Mouse (Mus musculus): ENCODE measurements at regions not wholly inside any gene's neighbourhood (a gene's known extent, or its start where the extent isn't known, plus 50 kb on each side); places are given as distances from the start of the nearest gene placed in this dataset.
A peak's percentile ranks its signal among the peaks of the same experiment; 100 is the strongest.
"Not testable (repeated sequence)": the region's sequence is repeated elsewhere in the genome, so short reads cannot be mapped to it uniquely, and the experiment has no call there.

DNA sequence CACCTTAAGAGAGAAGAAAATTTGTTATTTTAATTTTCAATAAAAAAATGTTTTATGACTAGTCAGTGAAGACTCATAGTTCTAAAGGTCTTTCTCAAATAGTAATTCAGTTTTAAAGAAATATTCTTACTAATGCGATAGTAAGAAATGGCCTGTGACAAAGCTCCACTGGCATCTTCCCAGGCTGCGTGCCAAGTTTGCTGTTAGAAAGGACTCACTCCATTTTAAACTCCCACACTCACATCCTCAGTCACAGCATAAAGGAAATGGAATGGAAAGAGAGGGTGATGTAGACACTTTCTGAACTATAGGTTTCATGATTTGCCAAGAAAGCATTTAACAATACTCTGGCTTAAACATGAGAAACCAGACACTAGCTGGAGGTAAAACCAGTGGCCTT is 436.6 kb downstream of the Mei4 start:
- 72% methylated on average over 2 of the region's 2 CpGs for WGBS
- Histone ChIP-seq H3K9ac (ENCODE audit: low read depth, low read length) (no peak overlapping the region), H3K27ac (no peak overlapping the region), H3K36me3 (ENCODE audit: insufficient read depth, low read length) (no peaks in the 10 kb centered on the region), H3K4me2 (ENCODE audit: low read length) (no peak overlapping the region), H3K27me3 (ENCODE audit: insufficient read depth, low read length) (no peaks in the 10 kb centered on the region), H3K9me3 (replicated peaks; ENCODE audit: low read length) (no peaks in the 10 kb centered on the region), H3K4me3 (replicated peaks; ENCODE audit: low read depth, low read length) (no peak overlapping the region), H3K4me1 (replicated peaks; ENCODE audit: insufficient read depth, low read length) (no peaks in the 10 kb centered on the region)
- TF ChIP-seq CTCF (IDR thresholded peaks at IDR 0.05; ENCODE audit: low read depth), result no peak
- DNase-seq (ENCODE audit: low spot score) (no peak), ATAC-seq (replicated peaks; ENCODE audit: low FRiP score, low read depth) (no peak)

DNA sequence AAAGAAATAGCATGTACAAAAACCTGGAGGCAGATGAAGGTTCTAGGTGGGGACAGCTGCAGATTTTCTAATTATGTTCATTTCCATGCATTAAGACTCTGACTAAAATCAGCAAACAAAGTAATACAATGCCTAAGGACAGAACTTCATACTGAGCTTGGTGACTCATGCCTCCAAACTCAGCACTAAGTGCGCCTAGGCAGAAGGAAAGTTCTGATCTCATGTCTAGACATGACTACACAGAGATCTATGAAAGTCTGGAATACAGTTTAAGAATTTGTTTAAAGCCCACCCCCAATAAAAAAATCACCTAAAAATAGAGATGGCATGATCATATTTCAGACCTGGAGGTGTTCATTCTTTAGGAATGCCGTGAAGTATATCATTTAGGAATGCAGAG is 442.8 kb downstream of the Mei4 start:
- Histone ChIP-seq H3K4me1 (replicated peaks; ENCODE audit: insufficient read depth, low read length) (no peaks in the 10 kb centered on the region), H3K27ac (no peak overlapping the region), H3K9me3 (replicated peaks; ENCODE audit: low read length) (no peaks in the 10 kb centered on the region), H3K4me2 (ENCODE audit: low read length) (no peak overlapping the region), H3K9ac (ENCODE audit: low read depth, low read length) (no peak overlapping the region), H3K36me3 (ENCODE audit: insufficient read depth, low read length) (no peaks in the 10 kb centered on the region), H3K4me3 (replicated peaks; ENCODE audit: low read depth, low read length) (no peak overlapping the region), H3K27me3 (ENCODE audit: insufficient read depth, low read length) (no peaks in the 10 kb centered on the region)
- no peak for ATAC-seq (replicated peaks; ENCODE audit: low FRiP score, low read depth)
- WGBS, result 83% methylated on average over 2 of the region's 2 CpGs
- DNase-seq (ENCODE audit: low spot score), result no peak
- TF ChIP-seq CTCF (IDR thresholded peaks at IDR 0.05; ENCODE audit: low read depth), result no peak

DNA sequence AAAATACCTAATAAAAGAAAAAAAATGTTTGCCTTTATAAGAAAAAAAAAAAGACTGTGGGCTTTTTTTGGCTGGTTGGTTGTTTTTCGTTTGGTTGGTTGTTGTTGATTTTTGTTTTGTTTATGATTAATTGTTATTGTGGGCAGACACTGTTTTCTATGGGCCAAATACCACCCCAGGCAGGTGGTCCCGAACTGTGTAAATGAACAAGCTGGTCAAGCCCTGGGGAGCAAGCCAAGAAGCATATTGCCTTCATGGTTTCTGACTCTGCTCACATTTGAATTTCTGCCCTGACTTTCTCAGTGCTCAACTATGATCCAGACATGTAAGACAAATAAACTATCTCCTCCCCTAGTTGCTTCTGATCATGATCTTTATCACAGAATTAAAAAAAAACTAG is 449.0 kb downstream of the Mei4 start:
- H3K4me3 ChIP-seq (replicated peaks; ENCODE audit: low read depth, low read length), result no peak overlapping the region
- ATAC-seq (replicated peaks; ENCODE audit: low FRiP score, low read depth), result no peak
- no peak overlapping the region for H3K9ac ChIP-seq (ENCODE audit: low read depth, low read length)
- DNase-seq (ENCODE audit: low spot score), result no peak
- no peak overlapping the region for H3K4me2 ChIP-seq (ENCODE audit: low read length)
- no peaks in the 10 kb centered on the region for H3K36me3 ChIP-seq (ENCODE audit: insufficient read depth, low read length)
- H3K9me3 ChIP-seq (replicated peaks; ENCODE audit: low read length), result no peaks in the 10 kb centered on the region
- H3K27ac ChIP-seq, result no peak overlapping the region
- no peaks in the 10 kb centered on the region for H3K4me1 ChIP-seq (replicated peaks; ENCODE audit: insufficient read depth, low read length)
- no peak for TF ChIP-seq CTCF (IDR thresholded peaks at IDR 0.05; ENCODE audit: low read depth)
- no peaks in the 10 kb centered on the region for H3K27me3 ChIP-seq (ENCODE audit: insufficient read depth, low read length)
- 71% methylated on average over 2 of the region's 2 CpGs for WGBS

GRCm38 (mm10) chr9:82340452-82340851 is 477.0 kb downstream of the Mei4 start:
- DNase-seq (ENCODE audit: low spot score) (no peak), ATAC-seq (replicated peaks; ENCODE audit: low FRiP score, low read depth) (no peak)
- no peaks in the 10 kb centered on the region for H3K4me1 ChIP-seq (replicated peaks; ENCODE audit: insufficient read depth, low read length)
- no peak overlapping the region for H3K4me2 ChIP-seq (ENCODE audit: low read length)
- H3K27ac ChIP-seq, result no peak overlapping the region
- H3K4me3 ChIP-seq (replicated peaks; ENCODE audit: low read depth, low read length), result no peak overlapping the region
- no peaks in the 10 kb centered on the region for H3K36me3 ChIP-seq (ENCODE audit: insufficient read depth, low read length)
- no peak for TF ChIP-seq CTCF (IDR thresholded peaks at IDR 0.05; ENCODE audit: low read depth)
- 77% methylated on average over 3 of the region's 3 CpGs for WGBS
- no peak overlapping the region for H3K9ac ChIP-seq (ENCODE audit: low read depth, low read length)
- H3K9me3 ChIP-seq (replicated peaks; ENCODE audit: low read length), result no peaks in the 10 kb centered on the region
- H3K27me3 ChIP-seq (ENCODE audit: insufficient read depth, low read length), result no peaks in the 10 kb centered on the region

GRCm38 (mm10) chr9:82350784-82351183 is 478.6 kb upstream of the Irak1bp1 start:
- H3K4me2 ChIP-seq (ENCODE audit: low read length); H3K27ac ChIP-seq; H3K9me3 ChIP-seq (replicated peaks; ENCODE audit: low read length); H3K36me3 ChIP-seq (ENCODE audit: insufficient read depth, low read length); DNase-seq (ENCODE audit: low spot score); H3K4me1 ChIP-seq (replicated peaks; ENCODE audit: insufficient read depth, low read length); H3K27me3 ChIP-seq (ENCODE audit: insufficient read depth, low read length); ATAC-seq (replicated peaks; ENCODE audit: low FRiP score, low read depth); H3K9ac ChIP-seq (ENCODE audit: low read depth, low read length); H3K4me3 ChIP-seq (replicated peaks; ENCODE audit: low read depth, low read length): not testable (repeated sequence)

DNA sequence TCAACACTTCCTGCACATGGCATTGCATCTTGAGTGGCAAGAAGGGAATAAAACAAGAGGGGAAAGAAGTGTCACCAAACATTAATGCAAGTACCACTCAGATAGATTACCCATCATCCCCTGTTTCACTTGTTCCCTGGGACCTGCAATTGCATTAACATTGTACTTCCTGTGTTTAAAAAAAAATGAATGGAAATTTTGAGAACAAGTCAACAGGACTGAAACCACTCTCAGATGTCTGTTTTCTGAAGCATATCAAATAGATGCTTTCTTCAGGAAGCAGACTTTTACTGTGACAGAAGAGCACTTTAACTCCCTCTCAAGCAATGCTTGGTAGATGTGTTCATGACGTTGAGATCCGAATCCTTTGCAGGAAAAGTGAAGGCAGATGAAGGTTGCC is 469.8 kb upstream of the Irak1bp1 start:
- no peak for ATAC-seq (replicated peaks; ENCODE audit: low FRiP score, low read depth)
- Histone ChIP-seq H3K9me3 (replicated peaks; ENCODE audit: low read length) (no peaks in the 10 kb centered on the region), H3K4me3 (replicated peaks; ENCODE audit: low read depth, low read length) (no peak overlapping the region)

GRCm38 (mm10) chr9:82402355-82402754 is 427.0 kb upstream of the Irak1bp1 start:
- H3K27ac ChIP-seq, result no peak overlapping the region
- peak; percentile 41 for DNase-seq (ENCODE audit: low spot score)
- no peaks in the 10 kb centered on the region for H3K27me3 ChIP-seq (ENCODE audit: insufficient read depth, low read length)
- no peaks in the 10 kb centered on the region for H3K9me3 ChIP-seq (replicated peaks; ENCODE audit: low read length)
- WGBS, result 40% methylated on average over 3 of the region's 3 CpGs
- ATAC-seq (replicated peaks; ENCODE audit: low FRiP score, low read depth), result peak; percentile 80
- TF ChIP-seq CTCF (IDR thresholded peaks at IDR 0.05; ENCODE audit: low read depth), result peak; percentile 21; the same call in 1 of the 2 replicates
- H3K9ac ChIP-seq (ENCODE audit: low read depth, low read length), result no peak overlapping the region
- H3K36me3 ChIP-seq (ENCODE audit: insufficient read depth, low read length), result no peaks in the 10 kb centered on the region
- H3K4me3 ChIP-seq (replicated peaks; ENCODE audit: low read depth, low read length), result no peak overlapping the region
- no peak overlapping the region for H3K4me2 ChIP-seq (ENCODE audit: low read length)
- no peaks in the 10 kb centered on the region for H3K4me1 ChIP-seq (replicated peaks; ENCODE audit: insufficient read depth, low read length)

More for the DNA sequence above, 469.8 kb upstream of the Irak1bp1 start:
- H3K9ac ChIP-seq (ENCODE audit: low read depth, low read length), result no peak overlapping the region
- no peak overlapping the region for H3K4me2 ChIP-seq (ENCODE audit: low read length)
- DNase-seq (ENCODE audit: low spot score), result no peak
- no peaks in the 10 kb centered on the region for H3K27me3 ChIP-seq (ENCODE audit: insufficient read depth, low read length)
- no peaks in the 10 kb centered on the region for H3K4me1 ChIP-seq (replicated peaks; ENCODE audit: insufficient read depth, low read length)
- H3K27ac ChIP-seq, result no peak overlapping the region
- TF ChIP-seq CTCF (IDR thresholded peaks at IDR 0.05; ENCODE audit: low read depth), result no peak
- no peaks in the 10 kb centered on the region for H3K36me3 ChIP-seq (ENCODE audit: insufficient read depth, low read length)
- 75% methylated on average over 2 of the region's 2 CpGs for WGBS
